Mouse (Mus musculus): ENCODE results near the gene Ank3.

Gene Ank3

DNA sequence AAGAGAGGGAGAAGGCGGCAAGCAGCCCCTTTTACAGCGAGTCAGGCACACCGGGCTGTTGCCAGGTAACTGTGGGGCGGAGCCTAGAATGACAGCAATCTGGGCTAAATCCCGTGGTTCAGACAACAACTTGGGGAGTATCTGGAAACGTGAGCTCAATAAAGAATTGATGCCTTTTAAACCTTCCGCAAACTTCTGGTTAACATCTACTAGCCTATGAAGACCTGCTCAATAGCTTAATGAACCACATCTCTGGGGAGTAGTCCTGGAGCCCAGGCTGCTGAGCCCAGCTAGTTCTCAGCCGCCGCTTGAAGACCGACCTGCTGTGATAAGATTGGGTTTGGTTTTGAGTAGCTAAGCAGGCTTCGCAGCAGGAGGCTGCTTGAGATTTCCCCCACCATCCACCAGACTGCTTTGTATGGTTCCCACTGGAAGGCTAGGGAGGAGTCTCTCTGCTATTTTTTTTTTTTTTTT, 175.7 kb downstream of the Ank3 start:
- DNase-seq (ENCODE audit: low spot score) = no peak

DNA sequence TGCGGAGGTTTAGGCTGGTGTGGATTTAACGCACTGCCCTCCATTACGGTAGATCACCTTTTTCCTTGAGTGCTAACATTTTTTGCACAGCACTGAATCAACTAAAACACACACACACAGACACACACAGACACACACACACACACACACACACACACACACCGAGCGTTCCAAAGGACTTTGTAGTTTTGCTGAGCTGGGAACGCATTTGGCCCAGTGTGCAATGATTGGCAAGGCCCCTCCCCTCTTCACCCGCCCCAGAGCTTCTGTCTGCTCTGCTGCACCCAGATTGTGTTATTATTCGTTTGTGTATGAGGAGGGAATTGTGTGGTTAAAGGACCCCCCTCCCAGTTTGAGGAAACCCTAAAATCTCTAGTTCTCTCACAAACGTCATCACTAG, 176.3 kb downstream of the Ank3 start:
- DNase-seq (ENCODE audit: low spot score) = no peak

GRCm38 (mm10) chr10:69575451-69575850, 176.9 kb downstream of the Ank3 start:
- DNase-seq (ENCODE audit: low spot score) = no peak

GRCm38 (mm10) chr10:69576264-69576663, 177.7 kb downstream of the Ank3 start:
- no peak for DNase-seq (ENCODE audit: low spot score)

DNA sequence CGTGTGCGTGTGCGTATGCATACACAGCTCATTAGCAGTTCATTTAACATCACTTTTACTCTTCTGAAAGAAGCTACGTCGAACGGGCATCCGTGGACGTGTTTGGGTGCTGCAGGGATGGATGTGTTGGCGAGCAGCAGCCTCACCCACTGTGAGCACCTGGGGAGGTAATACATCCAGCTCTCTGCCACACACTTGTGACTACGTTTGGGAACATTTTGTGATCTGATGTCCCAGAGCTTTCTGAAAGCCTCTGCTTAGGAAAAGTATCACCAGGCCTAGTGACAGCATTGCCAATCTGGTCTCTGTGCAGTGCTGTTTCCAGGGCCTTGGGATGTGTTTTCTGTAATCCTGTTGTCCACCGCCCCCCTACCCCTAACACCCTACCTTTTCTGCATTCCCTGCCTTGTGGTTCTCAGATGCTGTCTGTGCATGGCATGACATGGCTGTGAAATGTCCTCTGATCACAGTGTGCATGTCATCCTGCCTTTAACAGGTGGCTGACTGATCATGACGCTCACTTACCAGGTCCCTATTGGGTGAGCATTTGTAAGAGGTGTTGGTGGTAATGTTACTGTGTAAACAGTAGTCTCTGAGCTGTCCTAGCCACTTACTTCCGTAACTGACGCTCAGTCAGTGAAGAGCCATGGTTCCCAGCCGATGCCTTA, 178.6 kb downstream of the Ank3 start:
- no peak for DNase-seq (ENCODE audit: low spot score)

DNA sequence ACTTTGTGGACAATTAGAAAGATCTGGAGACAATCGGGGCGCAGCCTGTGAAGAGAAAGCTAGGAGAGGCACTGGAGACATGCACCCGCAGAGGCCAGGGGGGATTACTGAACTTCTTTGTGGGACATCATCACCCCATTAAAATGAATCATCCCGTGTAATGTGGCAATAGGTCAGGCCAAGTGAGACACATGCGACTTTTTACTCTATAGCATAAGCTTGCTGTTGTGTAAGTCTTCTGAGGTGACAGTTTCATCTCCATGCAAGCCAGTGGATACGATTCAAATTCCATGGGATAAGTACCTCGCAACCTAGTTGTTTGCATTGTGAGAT, 179.1 kb downstream of the Ank3 start:
- DNase-seq (ENCODE audit: low spot score) = no peak

- no peak for DNase-seq (ENCODE audit: low spot score)
Observed at GRCm38 (mm10) chr10:69579585-69579984, 181.0 kb downstream of the Ank3 start.

GRCm38 (mm10) chr10:69581525-69581924, 183.0 kb downstream of the Ank3 start:
- DNase-seq (ENCODE audit: low spot score) = no peak

- DNase-seq (ENCODE audit: low spot score) = no peak
Observed at GRCm38 (mm10) chr10:69583874-69584481, 185.4 kb downstream of the Ank3 start.

GRCm38 (mm10) chr10:69584566-69584965, 186.0 kb downstream of the Ank3 start:
- DNase-seq (ENCODE audit: low spot score) = no peak

DNA sequence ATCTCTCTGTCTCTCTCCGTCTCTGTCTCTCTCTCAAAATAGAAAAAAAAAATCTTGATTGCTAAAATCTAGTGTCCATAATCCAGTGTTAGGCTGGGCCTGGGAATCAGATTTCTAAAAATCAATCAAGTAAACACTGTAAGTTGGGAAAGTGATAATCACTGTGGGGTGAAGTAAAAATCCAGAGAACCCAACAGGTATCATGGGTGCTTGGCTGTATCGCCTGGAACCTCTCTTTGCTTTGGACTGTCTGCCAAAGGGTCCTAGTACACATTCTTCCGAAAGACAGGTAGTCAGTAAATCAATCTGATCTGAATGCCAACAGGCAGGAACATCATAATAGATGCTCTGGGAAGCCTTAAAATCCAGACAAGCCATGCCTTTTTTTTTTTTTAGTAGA, 186.7 kb downstream of the Ank3 start:
- no peak for DNase-seq (ENCODE audit: low spot score)

DNA sequence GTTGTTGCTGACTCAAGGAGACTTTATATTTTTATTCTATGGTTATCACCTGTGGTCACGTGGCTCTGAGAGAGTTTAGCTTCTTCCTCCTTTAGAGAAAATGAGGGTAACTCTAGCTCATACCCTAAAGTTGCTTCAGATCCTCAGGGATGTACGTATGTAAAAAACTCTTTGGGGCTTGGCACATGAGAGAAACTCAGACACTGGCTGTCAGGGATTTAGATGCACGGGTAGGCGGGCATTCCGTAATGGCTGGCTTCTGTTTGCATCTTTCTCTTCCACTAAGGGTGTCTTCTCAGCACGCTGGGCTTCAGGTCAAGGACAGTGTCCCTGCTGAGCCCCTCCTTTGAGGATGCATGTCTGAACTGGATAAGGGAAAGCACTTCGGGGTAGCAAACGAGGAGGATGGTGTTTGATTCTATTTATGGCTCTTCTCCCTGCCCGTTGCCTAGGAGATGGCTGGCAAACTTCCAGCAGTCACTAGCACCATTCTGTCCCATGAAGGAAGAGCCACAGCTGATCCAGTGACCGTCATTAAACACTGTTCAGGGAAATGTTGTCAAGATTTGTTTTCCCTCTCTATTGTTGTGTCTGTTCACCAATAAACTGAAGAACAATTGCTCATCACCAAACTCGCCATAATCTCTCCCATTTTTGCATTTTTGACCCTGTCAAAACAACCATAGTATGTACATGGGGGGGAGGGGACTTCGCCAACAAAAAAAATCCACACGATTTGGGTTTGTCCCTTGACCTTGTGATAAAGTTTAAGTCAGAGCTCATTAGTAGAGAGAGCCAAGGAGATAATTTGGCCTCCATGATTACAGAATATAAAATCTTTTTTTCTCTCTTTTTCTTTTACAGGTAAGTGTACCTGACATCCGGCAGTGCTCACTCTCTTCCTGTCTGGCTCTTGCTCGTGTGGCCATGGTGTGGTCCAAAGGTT, 195.9 kb downstream of the Ank3 start:
- DNase-seq (ENCODE audit: low spot score) = no peak

GRCm38 (mm10) chr10:69595487-69595886, 196.9 kb downstream of the Ank3 start:
- DNase-seq (ENCODE audit: low spot score) = no peak

- no peak for DNase-seq (ENCODE audit: low spot score)
Observed at GRCm38 (mm10) chr10:69601471-69601870, 202.9 kb downstream of the Ank3 start.

DNA sequence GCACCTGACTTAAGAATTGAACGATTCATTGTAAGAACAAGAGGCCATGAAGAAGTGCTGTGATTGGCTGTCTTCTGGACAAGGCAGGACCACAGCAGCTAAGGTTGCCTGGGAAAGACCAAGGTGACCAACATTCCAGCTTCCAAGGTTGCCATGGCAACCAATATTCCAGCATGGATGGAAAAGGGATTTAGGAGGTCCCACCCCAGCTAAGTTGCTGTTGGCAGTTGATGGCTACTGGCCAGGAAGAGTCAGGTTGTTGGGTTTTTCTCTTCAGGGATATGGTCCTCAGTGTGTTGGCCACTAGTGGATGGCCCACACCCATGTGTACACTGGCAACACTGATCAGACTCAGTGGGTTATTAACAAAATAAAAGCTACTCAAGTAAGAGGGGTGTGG, 204.1 kb downstream of the Ank3 start:
- no peak for DNase-seq (ENCODE audit: low spot score)

DNA sequence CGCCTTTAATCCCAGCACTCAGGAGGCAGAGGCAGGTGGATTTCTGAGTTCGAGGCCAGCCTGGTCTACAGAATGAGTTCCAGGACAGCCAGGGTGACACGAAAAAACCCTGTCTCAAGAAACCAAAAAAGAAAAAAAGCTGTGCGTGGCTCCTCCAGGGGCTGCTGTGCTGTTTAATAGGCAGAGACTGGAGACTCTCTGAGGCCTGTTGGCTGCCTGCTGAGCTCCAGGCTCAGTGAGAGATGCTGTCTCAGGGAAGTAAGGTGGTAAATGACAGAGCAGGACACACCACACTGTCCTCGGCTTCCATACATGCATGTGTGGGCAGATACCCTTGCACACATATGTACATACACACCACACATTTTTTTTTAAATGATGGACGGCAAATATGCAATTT, 206.0 kb downstream of the Ank3 start:
- DNase-seq (ENCODE audit: low spot score) = no peak

DNA sequence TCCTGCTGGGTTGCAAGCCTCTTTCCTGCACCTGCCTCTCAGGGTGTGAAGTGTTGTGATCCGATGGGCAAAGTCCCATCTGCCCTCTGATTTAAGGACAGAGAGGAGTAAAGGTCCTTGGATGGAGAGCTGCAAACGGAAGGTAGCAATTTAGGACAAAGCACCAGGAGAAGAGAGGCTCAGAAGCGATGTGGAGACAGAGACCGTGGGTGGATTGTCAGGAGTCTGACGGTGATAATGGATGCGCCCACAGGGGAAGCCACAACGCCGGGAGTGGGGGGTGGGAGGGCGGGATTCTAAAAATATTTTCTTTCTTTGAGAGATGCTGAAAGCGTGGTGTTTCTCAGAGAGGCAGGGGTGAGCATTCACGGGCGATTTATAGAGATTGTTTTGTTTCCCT, 206.6 kb downstream of the Ank3 start:
- no peak for DNase-seq (ENCODE audit: low spot score)

GRCm38 (mm10) chr10:69607611-69608119, 209.1 kb downstream of the Ank3 start:
- DNase-seq (ENCODE audit: low spot score) = no peak

GRCm38 (mm10) chr10:69611314-69611713, 212.7 kb downstream of the Ank3 start:
- DNase-seq (ENCODE audit: low spot score) = no peak

DNA sequence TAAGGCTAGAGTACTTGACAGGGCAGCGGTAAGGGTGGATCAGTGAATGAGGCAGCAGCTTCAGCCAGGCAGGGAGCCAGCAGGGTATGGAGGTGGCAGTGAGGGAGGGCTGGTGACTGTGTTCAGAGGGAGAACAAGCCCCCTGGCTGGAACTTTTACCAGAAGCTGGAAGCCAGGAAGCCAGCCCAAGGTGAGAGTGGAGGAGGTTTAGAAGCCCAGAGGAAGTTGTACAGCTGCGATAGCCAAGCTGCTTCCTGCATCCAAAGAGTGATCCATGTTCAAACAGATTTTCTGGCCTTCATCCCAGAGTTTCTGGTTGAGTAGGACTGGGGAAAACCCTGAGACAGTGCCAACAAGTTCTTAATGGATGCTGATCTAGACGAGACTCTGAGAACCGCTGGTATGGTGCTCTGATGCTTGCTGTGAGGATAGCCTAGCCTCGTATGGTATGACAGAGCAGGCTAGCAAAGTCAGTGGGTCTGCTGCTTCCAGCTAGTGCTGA, 213.3 kb downstream of the Ank3 start:
- no peak for DNase-seq (ENCODE audit: low spot score)

DNA sequence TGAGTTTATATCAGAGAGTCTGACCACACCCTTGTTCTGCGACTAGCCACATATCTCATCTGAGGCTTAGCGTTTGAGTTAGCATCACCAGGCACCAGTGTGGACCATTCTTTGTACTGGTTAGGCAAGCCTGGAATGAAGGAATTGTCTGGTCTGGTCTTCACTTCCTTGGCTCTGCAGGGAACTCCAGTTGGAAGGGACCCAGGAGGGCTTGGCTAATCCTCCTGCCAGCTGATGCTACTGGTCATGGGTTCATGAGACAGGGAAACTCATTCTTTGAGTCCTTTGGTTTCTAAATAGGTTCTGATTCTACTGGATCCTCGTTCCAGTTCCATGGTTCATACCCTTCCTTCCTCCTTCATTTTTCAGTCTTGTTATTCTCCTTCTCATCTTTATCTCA, 218.4 kb downstream of the Ank3 start:
- no peak for DNase-seq (ENCODE audit: low spot score)

DNA sequence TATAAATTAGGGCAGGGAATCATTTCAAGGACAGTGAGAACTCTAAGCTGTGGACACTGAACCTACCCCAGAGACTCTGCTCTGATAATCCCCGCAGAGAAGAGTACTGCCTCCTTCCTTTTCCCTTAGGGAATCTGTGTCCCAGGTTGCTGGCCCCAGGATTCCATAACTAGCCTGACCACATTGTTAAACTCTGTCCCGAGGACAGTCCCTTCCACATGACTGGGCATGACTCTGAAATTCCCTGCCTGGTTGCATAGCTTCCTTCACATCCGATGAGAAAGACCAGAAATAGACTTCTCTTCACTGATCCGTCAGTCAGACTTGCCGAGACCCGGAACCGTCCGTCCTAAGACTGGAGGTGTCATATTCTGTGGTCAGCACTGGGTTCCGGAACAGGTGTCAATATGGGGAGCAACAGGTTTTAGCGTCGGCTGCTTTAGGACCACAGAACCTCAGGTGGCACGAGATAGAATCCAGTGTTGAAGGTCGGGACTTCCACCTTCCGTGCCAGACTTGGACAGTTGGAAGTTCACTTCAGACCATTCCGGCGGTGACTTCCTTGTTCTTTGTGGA, 219.1 kb downstream of the Ank3 start:
- DNase-seq (ENCODE audit: low spot score) = no peak
